Mouse (Mus musculus) heart, embryonic 15.5 days (tissue): ENCODE data around the gene Prlr. TPM values are rescaled to one million over a fixed set of nuclear protein-coding genes. Genes with fewer than 3 reads are reported as not detected.

Source experiments
- ATAC-seq: fragments of 200-750 bp; cut with Nextera tagmentation; replicated peaks from 2 replicates; pipeline ENCODE4 v1.8.0; 2017; ENCODE audit warnings: low read depth, moderate TSS enrichment; ENCODE audit not compliant: insufficient number of reproducible peaks, insufficient read depth, low FRiP score
- H3K27ac ChIP-seq: fragments of 300-500 bp; sonication (generic); 2 replicates; pipeline ENCODE4 v1.5.1; 2015; ENCODE audit warnings: mild to moderate bottlenecking, inconsistent platforms
- H3K27me3 ChIP-seq: fragments of 300-500 bp; sonication (generic); 2 replicates; pipeline ENCODE4 v1.6.1; 2015; ENCODE audit warnings: inconsistent platforms
- H3K36me3 ChIP-seq: fragments of 300-500 bp; sonication (generic); 2 replicates; pipeline ENCODE4 v1.6.1; 2015; ENCODE audit warnings: mild to moderate bottlenecking, inconsistent platforms
- H3K4me1 ChIP-seq: fragments of 300-500 bp; sonication (generic); replicated peaks from 2 replicates; pipeline ENCODE4 v1.6.1; 2015; ENCODE audit warnings: inconsistent platforms
- H3K4me2 ChIP-seq: fragments of 300-500 bp; sonication (generic); 2 replicates; pipeline ENCODE4 v1.6.1; 2015; ENCODE audit warnings: inconsistent platforms, mild to moderate bottlenecking, moderate library complexity
- H3K4me3 ChIP-seq: fragments of 300-500 bp; sonication (generic); 2 replicates; pipeline ENCODE4 v1.5.1; 2015; ENCODE audit warnings: mild to moderate bottlenecking, inconsistent platforms
- H3K9ac ChIP-seq: fragments of 300-500 bp; sonication (generic); 2 replicates; pipeline ENCODE4 v1.6.1; 2015; ENCODE audit warnings: mild to moderate bottlenecking, inconsistent platforms
- H3K9me3 ChIP-seq: fragments of 300-500 bp; sonication (generic); replicated peaks from 2 replicates; pipeline ENCODE4 v1.6.1; 2016; ENCODE audit warnings: inconsistent platforms
- WGBS: fragments of 180-500 bp; shearing (Covaris S2); methylation state at CpG from one replicate; pipeline ENCODE4 v1.1.7; 2015; ENCODE audit warnings: mixed read lengths; 5-methylcytosine and 5-hydroxymethylcytosine counted together
- polyA plus RNA-seq: library from polyadenylated mRNA; unstranded; fragments of >200 nt; fragmentation: Nextera tagmentation; extraction: Ambion mirVana; gene quantifications from 2 replicates; pipeline ENCODE4 v1.2.1, GENCODE M21; 2015

Gene Prlr
- polyA plus RNA-seq, 1 experiment from 2014 or later = 1.9 TPM

DNA sequence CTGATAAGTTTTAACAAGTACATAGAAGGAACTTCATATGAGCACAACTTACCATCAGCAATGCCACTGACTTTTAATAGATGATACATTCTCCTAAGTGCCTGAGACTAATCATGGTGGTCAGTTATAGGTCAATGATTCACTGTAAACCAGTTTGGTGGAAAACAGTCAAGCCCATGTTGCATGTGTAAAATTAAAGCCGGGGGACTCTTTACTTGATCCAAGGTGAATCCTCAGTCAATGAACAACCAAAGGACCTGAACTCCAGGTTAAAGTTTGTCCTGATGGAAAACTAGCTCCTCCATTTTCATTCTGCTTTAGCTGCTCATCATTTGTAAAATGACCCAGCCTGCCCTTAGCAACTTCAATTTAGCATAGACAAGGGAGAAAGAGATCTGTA is 155.5 kb downstream of the Prlr start:
- Histone ChIP-seq H3K27ac (no peak overlapping the region), H3K4me2 (no peak overlapping the region), H3K4me1 (no peaks in the 10 kb centered on the region), H3K9me3 (no peaks in the 10 kb centered on the region), H3K36me3 (no peaks in the 10 kb centered on the region), H3K4me3 (no peak overlapping the region), H3K9ac (no peak overlapping the region), H3K27me3 (no peaks in the 10 kb centered on the region)
- ATAC-seq = no peak
- 91% methylated on average over 1 of the region's 1 CpGs for WGBS

DNA sequence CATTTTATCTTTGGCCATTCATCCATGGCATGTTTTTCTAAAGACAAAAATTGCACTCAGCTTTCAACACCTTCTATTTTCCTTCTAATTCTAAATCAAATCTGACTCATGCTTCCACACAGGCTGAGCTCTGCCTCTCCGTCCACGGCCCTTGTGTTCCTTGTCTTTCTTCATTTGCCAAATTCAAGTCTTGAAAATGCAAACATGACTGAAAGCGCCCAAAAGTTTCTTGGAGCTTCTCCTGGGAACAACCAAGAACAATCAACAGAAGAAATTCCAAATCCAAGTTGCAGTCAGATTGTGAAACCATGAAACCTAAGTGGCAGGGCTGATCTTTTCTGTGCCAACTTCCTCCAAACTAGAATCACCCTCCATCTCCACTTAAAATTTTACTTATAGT is 161.6 kb downstream of the Prlr start:
- no peaks in the 10 kb centered on the region for H3K4me1 ChIP-seq
- 68% methylated on average over 3 of the region's 3 CpGs for WGBS
- H3K9ac ChIP-seq = no peak overlapping the region
- no peaks in the 10 kb centered on the region for H3K36me3 ChIP-seq
- ATAC-seq = no peak
- no peaks in the 10 kb centered on the region for H3K9me3 ChIP-seq
- H3K27me3 ChIP-seq = no peaks in the 10 kb centered on the region
- no peak overlapping the region for H3K27ac ChIP-seq
- no peak overlapping the region for H3K4me3 ChIP-seq
- H3K4me2 ChIP-seq = no peak overlapping the region

DNA sequence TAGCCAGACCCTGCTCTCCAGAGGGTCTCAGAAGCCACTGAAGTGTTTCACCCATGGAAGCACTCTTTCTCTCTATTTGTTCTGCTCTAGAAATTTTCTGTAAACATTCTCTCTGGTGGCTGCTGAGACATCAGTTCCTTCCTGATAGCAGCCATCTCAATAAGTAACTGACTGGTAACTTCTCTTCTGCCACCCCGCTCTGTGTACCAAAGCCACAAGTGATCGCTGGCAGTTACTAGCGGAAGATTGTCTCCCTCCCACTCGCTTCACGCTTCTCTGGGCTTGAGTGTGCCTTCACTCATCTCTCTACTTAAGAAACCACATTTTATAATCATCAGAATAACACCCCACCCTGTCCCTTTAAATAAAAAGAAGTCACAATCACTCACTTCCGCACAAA is 170.0 kb downstream of the Prlr start:
- ATAC-seq = no peak
- Histone ChIP-seq H3K9me3 (no peaks in the 10 kb centered on the region), H3K4me1 (no peaks in the 10 kb centered on the region), H3K4me3 (no peak overlapping the region), H3K4me2 (no peak overlapping the region), H3K27me3 (no peaks in the 10 kb centered on the region), H3K36me3 (no peaks in the 10 kb centered on the region), H3K27ac (no peak overlapping the region), H3K9ac (no peak overlapping the region)
- WGBS = 84% methylated on average over 6 of the region's 6 CpGs

DNA sequence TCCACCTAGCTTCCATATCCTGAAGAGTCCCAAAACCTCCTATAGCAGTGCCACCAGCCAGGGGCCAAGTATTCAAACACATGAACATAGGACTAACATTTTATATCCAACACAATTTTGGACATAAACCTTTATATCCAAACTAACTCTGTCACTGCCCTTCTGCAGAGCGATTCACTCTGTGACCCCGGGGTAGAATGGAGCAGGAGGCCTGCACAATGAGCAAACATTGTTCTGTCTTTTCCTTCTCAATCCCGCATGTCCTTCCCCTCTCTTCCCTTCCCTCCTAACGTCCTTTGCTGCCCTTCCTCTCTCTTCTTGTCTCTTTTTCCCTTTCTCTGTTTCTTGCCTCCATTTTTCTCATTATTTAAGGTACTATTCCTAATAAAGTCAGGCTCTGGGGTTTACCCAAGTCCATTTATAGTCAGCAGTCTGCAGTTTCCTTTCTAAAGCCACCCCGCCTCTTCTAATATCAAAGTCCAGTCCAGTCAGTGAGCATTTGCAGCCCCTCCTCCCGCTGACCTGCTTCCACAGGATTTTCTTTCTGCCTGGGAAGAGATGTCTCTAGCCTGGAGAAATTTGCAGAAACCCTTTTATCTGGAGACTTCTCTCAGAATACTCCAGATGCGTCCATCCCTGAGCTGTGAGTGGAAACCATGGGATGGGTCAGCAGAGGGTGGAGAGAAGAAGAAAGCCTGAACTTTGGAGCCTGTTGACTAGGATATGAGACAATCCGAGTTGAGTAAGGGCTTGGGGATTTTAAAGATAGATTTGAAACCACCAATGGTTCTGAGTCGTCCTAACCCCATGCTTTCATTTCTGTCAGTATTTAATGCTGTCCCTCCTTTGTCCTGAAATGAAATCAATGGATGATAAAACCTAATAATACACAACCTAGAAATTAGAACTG is 181.3 kb downstream of the Prlr start, which contains the start of gene Agxt2:
Agxt2 (plus strand) TSS at position 494 of the 910 bp plus-strand sequence.
- H3K27me3 ChIP-seq = no peaks in the 10 kb centered on the region
- H3K9ac ChIP-seq = no peak within 1 kb of the TSS
- no peak within 1 kb of the TSS for H3K4me3 ChIP-seq
- H3K36me3 ChIP-seq = no peaks in the 10 kb centered on the region
- ATAC-seq = no peak
- H3K9me3 ChIP-seq = no peaks in the 10 kb centered on the region
- no peak within 1 kb of the TSS for H3K4me2 ChIP-seq
- WGBS = 70% methylated on average over 9 of the region's 9 CpGs
- no peak within 1 kb of the TSS for H3K27ac ChIP-seq
- H3K4me1 ChIP-seq = no peaks in the 10 kb centered on the region

DNA sequence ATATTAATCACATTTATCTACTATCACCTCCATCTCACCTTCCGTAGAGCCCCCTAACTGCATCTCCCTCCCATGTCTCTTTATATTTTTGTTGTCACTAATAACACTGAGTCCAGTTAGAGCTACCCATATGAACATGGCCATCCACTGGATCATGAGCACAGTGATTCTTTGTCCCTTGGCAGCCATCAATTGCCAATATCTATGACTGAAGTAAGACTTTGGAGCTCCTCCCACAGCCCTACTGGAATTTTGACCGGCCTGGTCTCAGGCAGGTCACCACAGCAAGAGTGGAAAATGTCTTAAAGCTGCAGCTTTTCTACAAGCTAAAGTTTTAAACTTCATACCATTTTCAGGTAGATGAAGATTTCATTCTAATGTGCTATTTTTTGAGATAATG is 189.3 kb downstream of the Prlr start:
- Histone ChIP-seq H3K36me3 (no peaks in the 10 kb centered on the region), H3K27ac (no peak overlapping the region), H3K4me1 (no peaks in the 10 kb centered on the region), H3K9ac (no peak overlapping the region), H3K9me3 (no peaks in the 10 kb centered on the region), H3K27me3 (no peaks in the 10 kb centered on the region), H3K4me3 (no peak overlapping the region), H3K4me2 (no peak overlapping the region)
- 82% methylated on average over 2 of the region's 2 CpGs for WGBS
- no peak for ATAC-seq

DNA sequence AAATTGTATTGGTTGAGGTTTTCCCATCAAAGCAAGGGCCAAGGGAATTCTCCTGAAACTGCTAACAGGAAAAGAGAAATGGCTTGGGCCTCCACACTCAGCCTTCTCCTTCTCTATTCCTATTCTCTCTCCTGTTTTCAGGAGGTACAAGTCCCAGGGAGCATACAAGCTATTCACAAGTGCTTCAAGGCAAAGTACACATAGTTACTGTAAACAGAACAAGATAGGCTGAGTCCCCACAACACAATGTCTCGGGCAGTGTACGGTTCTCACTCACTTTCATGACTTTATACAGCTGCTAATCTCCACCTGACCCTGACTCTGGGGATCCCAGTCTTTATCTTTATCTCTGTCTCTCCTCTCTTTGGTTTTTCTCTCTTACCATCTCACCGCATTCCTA is 198.4 kb downstream of the Prlr start:
- ATAC-seq = no peak
- H3K4me1 ChIP-seq = 0 out of 2 replicates have a peak, but pooled peaks cover 2% of the 10 kb centered on the region
- H3K4me2 ChIP-seq = no peak overlapping the region
- no peaks in the 10 kb centered on the region for H3K9me3 ChIP-seq
- no peak overlapping the region for H3K4me3 ChIP-seq
- H3K9ac ChIP-seq = no peak overlapping the region
- H3K27me3 ChIP-seq = no peaks in the 10 kb centered on the region
- H3K36me3 ChIP-seq = no peaks in the 10 kb centered on the region
- H3K27ac ChIP-seq = no peak overlapping the region
- 32% methylated on average over 3 of the region's 3 CpGs for WGBS

DNA sequence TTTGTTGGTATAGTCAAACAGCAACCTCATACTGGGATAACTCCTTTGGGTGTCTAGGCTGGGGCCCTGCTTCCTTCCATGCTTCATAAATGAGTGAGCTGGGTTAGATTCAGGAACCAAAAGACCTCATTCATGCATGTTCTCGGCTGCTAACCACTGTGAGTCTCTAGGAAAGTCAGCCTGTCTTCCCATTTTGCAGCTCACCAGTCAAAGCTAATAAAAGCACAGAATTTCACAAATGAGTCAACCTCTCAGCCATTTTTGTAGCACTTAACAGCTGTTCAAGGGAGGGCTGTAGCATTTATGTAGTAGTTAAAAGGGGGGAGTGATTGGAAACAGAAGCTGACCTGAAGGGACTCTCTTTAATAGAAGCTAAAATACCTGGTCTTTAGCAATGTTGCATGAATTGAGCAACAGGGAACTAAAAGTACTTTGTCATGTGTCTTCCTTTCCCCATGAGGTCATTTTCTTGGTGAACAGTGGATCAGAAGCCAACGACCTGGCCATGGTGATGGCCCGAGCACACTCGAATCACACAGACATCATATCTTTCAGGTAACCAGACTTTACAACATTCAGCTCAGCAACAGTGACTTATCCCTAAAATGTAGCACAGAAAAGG is 201.4 kb downstream of the Prlr start:
- no peaks in the 10 kb centered on the region for H3K27me3 ChIP-seq
- no peaks in the 10 kb centered on the region for H3K9me3 ChIP-seq
- H3K4me2 ChIP-seq = no peak overlapping the region
- no peaks in the 10 kb centered on the region for H3K36me3 ChIP-seq
- 0 out of 2 replicates have a peak, but pooled peaks cover 2% of the 10 kb centered on the region for H3K4me1 ChIP-seq
- 73% methylated on average over 4 of the region's 4 CpGs for WGBS
- ATAC-seq = no peak
- H3K27ac ChIP-seq = no peak overlapping the region
- H3K4me3 ChIP-seq = no peak overlapping the region
- H3K9ac ChIP-seq = no peak overlapping the region

DNA sequence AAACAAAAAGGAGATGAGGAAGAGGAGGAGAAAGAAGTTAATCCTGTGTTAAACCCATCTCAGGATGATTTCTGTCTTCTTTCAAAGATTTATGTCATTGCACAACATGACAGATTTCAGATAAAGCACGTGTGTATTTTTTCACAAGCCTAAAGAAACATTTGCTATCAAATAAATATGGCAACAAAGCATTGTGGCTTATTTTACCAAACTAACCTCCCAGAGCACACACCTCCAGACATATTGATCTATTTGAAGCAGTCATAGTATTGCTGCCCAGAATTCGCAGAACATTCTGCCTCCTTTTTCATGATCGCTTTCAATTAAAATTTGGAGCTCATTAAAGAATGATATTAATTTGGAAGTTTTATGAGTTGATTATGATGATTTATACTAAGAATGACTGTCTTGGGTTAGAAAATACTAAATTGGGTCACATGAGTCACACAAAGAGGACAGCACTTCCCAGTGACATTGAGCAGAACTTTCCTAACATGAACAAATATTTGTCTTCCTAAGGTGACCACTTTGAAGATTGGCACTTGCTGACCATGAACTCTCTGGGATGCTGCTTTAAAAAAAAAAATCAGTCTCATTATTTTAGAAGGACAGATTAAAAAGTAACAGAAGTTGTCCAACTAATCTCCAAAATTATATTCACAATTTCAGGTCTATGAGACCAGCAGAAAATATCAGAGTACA is 202.9 kb downstream of the Prlr start:
- H3K27me3 ChIP-seq = no peaks in the 10 kb centered on the region
- H3K4me1 ChIP-seq = 0 out of 2 replicates have a peak, but pooled peaks cover 2% of the 10 kb centered on the region
- H3K4me3 ChIP-seq = no peak overlapping the region
- H3K4me2 ChIP-seq = no peak overlapping the region
- no peak for ATAC-seq
- H3K36me3 ChIP-seq = no peaks in the 10 kb centered on the region
- 86% methylated on average over 3 of the region's 3 CpGs for WGBS
- no peaks in the 10 kb centered on the region for H3K9me3 ChIP-seq
- H3K27ac ChIP-seq = no peak overlapping the region
- no peak overlapping the region for H3K9ac ChIP-seq

DNA sequence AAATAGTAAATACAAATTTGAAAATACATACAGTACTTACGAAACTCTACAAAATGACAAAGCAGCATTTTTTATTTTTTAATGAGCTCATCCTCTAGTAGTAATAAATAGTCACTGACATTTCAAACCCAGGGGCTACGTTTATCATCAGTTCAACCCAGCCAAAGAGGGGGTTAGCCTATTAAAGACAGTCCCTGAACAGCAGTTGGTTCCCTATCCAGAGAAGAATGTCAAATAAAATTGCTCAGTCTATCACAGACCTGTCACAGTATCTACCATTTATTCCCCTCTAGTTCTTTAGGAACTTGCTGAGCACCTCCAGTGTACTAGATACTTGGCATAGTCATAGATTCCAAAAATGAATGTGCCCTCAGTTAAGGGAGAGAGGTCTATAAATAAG is 210.2 kb downstream of the Prlr start:
- WGBS = 71% methylated on average over 2 of the region's 2 CpGs
- no peak for ATAC-seq
- no peak overlapping the region for H3K9ac ChIP-seq
- no peaks in the 10 kb centered on the region for H3K4me1 ChIP-seq
- H3K9me3 ChIP-seq = no peaks in the 10 kb centered on the region
- no peak overlapping the region for H3K4me2 ChIP-seq
- no peaks in the 10 kb centered on the region for H3K36me3 ChIP-seq
- H3K4me3 ChIP-seq = no peak overlapping the region
- H3K27me3 ChIP-seq = no peaks in the 10 kb centered on the region
- H3K27ac ChIP-seq = no peak overlapping the region
